Mouse (Mus musculus) liver, embryonic 11.5 days (tissue): ENCODE measurements around the gene Dand5. TPM values are rescaled to one million over a fixed set of nuclear protein-coding genes. Genes with fewer than 3 reads are reported as not detected.

ENCODE experiments used
- ATAC-seq: fragments of 200-750 bp; cut with Nextera tagmentation; replicated peaks from 2 replicates; pipeline ENCODE4 v1.8.0; 2017; ENCODE audit warnings: moderate number of reproducible peaks, mild to moderate bottlenecking, moderate TSS enrichment, moderate library complexity; ENCODE audit not compliant: low FRiP score
- DNase-seq: peaks from one replicate; pipeline ENCODE4 v3.0.0-alpha.2; 2017; ENCODE audit warnings: low spot score
- H3K27ac ChIP-seq: fragments of 300-500 bp; sonication (generic); 2 replicates; pipeline ENCODE4 v1.5.1; 2014; ENCODE audit warnings: mild to moderate bottlenecking, low read depth, low read length, control low read depth
- H3K27me3 ChIP-seq: fragments of 300-500 bp; sonication (generic); replicated peaks from 2 replicates; pipeline ENCODE4 v1.6.1; 2014; ENCODE audit warnings: low read length, mixed read lengths; ENCODE audit not compliant: control insufficient read depth, insufficient read depth
- H3K36me3 ChIP-seq: fragments of 300-500 bp; sonication (generic); 2 replicates; pipeline ENCODE4 v1.6.1; 2014; ENCODE audit warnings: mild to moderate bottlenecking, low read length, moderate library complexity, mixed read lengths; ENCODE audit not compliant: control insufficient read depth, insufficient read depth
- H3K4me1 ChIP-seq: fragments of 300-500 bp; sonication (generic); replicated peaks from 2 replicates; pipeline ENCODE4 v1.6.1; 2014; ENCODE audit warnings: low read length, mixed read lengths; ENCODE audit not compliant: control insufficient read depth, insufficient read depth
- H3K4me2 ChIP-seq: fragments of 300-500 bp; sonication (generic); 2 replicates; pipeline ENCODE4 v1.6.1; 2014; ENCODE audit warnings: mild to moderate bottlenecking, control low read depth, moderate library complexity
- H3K4me3 ChIP-seq: fragments of 300-500 bp; sonication (generic); 2 replicates; pipeline ENCODE4 v1.5.1; 2014; ENCODE audit warnings: low read depth, low read length, control low read depth
- H3K9ac ChIP-seq: fragments of 300-500 bp; sonication (generic); 2 replicates; pipeline ENCODE4 v1.6.1; 2014; ENCODE audit warnings: low read depth, low read length, control low read depth
- H3K9me3 ChIP-seq: fragments of 300-500 bp; sonication (generic); 2 replicates; pipeline ENCODE4 v1.6.1; 2016; ENCODE audit warnings: low read length, inconsistent platforms, mixed read lengths; ENCODE audit not compliant: control insufficient read depth
- whole genome bisulfite sequencing: fragments of 180-500 bp; shearing (Covaris S2); extraction: QIAGEN DNeasy Blood & Tissue Kit; methylation state at CpG from one replicate; pipeline ENCODE4 v1.1.7; 2014; 5-methylcytosine and 5-hydroxymethylcytosine counted together
- polyA plus RNA-seq: library from polyadenylated mRNA; unstranded; fragments of >200 nt; fragmentation: Nextera tagmentation; extraction: Ambion mirVana; gene quantifications from 2 replicates; pipeline ENCODE4 v1.2.1, GENCODE M21; 2014

Dand5 gene
- polyA plus RNA-seq, 1 experiment from 2014 or later: 4.5 TPM

- Histone ChIP-seq H3K9ac (no peak overlapping the region), H3K27ac (no peak overlapping the region), H3K27me3 (peaks cover 99% of the 10 kb centered on the region), H3K4me2 (no peak overlapping the region), H3K4me1 (peaks cover 6% of the 10 kb centered on the region; the same call in 1 of the 2 replicates), H3K36me3 (no peaks in the 10 kb centered on the region), H3K9me3 (no peaks in the 10 kb centered on the region), H3K4me3 (no peak overlapping the region)
- DNase-seq (no peak), ATAC-seq (no peak)
- 19% methylated on average over 11 of the region's 11 CpGs for WGBS
Measured at GRCm38 (mm10) chr8:84778638-84779380, 43.8 kb downstream of the Dand5 start.

- Histone ChIP-seq H3K9me3 (no peaks in the 10 kb centered on the region), H3K4me2 (no peak overlapping the region), H3K4me1 (peaks cover 6% of the 10 kb centered on the region; the same call in 1 of the 2 replicates), H3K4me3 (no peak overlapping the region), H3K27me3 (peaks cover 99% of the 10 kb centered on the region), H3K36me3 (no peaks in the 10 kb centered on the region), H3K9ac (no peak overlapping the region), H3K27ac (no peak overlapping the region)
- 37% methylated on average over 10 of the region's 10 CpGs for WGBS
- DNase-seq (no peak), ATAC-seq (no peak)
Measured at GRCm38 (mm10) chr8:84777899-84778637, 44.6 kb downstream of the Dand5 start.

DNA sequence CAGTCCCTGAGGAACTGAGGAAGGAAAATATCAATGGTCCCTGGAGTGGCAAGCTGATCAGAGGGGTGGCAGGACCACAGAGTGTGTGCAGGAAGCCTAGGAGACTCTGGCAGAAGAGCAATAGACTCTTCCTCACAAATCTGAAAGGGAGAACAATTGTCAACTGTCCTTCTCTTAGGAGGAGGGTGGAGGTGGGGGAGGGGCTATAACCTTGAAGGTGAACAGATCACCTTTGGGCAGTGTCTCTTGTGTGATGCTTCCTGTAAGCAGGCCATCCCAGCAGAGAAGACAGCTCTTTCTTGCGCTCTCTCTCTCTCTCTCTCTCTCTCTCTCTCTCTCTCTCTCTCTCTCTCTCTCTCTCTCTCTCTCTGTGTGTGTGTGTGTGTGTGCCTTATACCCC lies 46.1 kb downstream of the Dand5 start:
- no peaks in the 10 kb centered on the region for H3K9me3 ChIP-seq
- peaks cover 99% of the 10 kb centered on the region for H3K27me3 ChIP-seq
- no peak overlapping the region for H3K4me2 ChIP-seq
- H3K4me1 ChIP-seq: peaks cover 6% of the 10 kb centered on the region; the same call in 1 of the 2 replicates
- H3K36me3 ChIP-seq: no peaks in the 10 kb centered on the region
- DNase-seq (no peak), ATAC-seq (no peak)
- no peak overlapping the region for H3K4me3 ChIP-seq
- H3K9ac ChIP-seq: no peak overlapping the region
- 13% methylated on average over 1 of the region's 1 CpGs for WGBS
- no peak overlapping the region for H3K27ac ChIP-seq

GRCm38 (mm10) chr8:84775621-84776113 lies 47.0 kb downstream of the Dand5 start:
- Histone ChIP-seq H3K9ac (no peak overlapping the region), H3K4me1 (peaks cover 6% of the 10 kb centered on the region; the same call in 1 of the 2 replicates), H3K36me3 (no peaks in the 10 kb centered on the region), H3K27ac (no peak overlapping the region), H3K9me3 (no peaks in the 10 kb centered on the region), H3K4me2 (no peak overlapping the region), H3K27me3 (peaks cover 99% of the 10 kb centered on the region), H3K4me3 (no peak overlapping the region)
- 11% methylated on average over 7 of the region's 7 CpGs for WGBS
- ATAC-seq: no peak
- DNase-seq: no peak

DNA sequence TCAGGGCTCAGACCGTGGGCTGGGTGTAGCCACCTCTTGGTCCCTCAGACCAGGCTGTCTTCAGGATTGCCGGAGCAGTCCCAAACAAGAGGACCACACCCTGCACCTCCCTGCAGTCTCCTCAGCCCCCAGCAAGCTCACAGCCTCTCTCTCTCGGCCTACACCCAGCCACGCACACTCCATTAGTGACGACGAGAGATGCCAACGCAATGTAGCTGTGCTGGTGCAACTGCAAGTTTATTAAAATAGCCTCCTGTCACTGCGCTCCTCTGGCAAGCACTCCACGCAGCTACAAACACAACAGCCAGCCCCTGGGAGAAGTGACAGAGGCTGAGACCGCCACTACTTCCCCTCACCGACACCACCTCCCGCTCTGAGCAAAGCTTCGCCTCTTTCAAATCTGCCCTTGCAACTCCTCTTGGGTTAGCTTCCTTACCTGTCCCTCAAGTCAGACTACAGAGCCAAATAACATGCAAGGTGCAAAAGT lies 47.5 kb downstream of the Dand5 start:
- H3K27ac ChIP-seq: no peak overlapping the region
- H3K4me1 ChIP-seq: peaks cover 6% of the 10 kb centered on the region; the same call in 1 of the 2 replicates
- ATAC-seq: no peak
- no peak overlapping the region for H3K4me2 ChIP-seq
- 7% methylated on average over 13 of the region's 13 CpGs for WGBS
- DNase-seq: no peak
- H3K27me3 ChIP-seq: peaks cover 99% of the 10 kb centered on the region
- H3K9me3 ChIP-seq: no peaks in the 10 kb centered on the region
- no peaks in the 10 kb centered on the region for H3K36me3 ChIP-seq
- H3K9ac ChIP-seq: no peak overlapping the region
- H3K4me3 ChIP-seq: no peak overlapping the region

DNA sequence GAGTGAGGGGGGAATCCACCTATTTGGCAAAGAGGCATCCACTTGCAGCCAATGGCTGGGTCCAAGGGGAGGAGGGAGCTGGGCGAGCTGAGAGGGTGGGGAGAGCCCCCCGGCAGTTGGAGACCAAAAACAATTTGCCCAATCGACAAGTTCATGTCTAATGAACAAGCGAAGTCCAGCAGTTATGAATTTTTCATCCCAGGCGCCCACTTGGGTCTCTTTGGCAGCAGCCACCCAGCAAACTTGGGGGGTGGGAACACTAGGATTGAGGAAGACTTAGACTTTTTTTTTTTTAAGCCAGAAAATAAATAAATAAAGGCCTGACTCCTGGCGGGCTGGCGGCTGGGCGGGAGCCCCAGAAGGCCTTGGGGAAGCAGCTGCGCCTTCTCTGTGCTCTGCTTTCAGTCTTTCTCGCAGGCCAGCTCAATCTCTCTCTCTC lies 48.1 kb downstream of the Dand5 start:
- 11% methylated on average over 10 of the region's 10 CpGs for WGBS
- ATAC-seq: no peak
- Histone ChIP-seq H3K4me3 (no peak overlapping the region), H3K9ac (no peak overlapping the region), H3K27me3 (peaks cover 98% of the 10 kb centered on the region), H3K4me2 (no peak overlapping the region), H3K9me3 (no peaks in the 10 kb centered on the region), H3K4me1 (peaks cover 6% of the 10 kb centered on the region; the same call in 1 of the 2 replicates), H3K27ac (no peak overlapping the region), H3K36me3 (no peaks in the 10 kb centered on the region)
- DNase-seq: no peak

DNA sequence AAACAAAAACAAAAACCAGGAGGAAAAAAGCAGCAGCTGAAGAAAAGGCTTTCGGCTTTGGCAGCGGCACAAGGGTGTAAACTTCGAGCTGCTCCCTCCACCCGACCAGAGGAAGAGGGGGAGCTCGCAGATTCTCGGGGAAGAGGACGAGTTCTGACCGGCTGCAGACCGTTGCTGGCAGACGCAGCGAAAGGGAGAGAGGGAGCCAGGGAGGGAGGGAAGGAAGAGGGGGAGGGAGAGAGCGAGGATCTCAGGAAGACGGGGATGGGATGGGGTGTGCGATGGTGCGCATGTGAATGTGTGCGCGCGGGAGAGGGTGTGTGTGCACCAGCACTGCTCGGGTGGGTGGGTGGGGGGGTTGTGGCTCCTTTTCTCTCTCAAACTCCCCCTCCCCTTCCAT lies 48.8 kb downstream of the Dand5 start:
- Histone ChIP-seq H3K27me3 (peaks cover 96% of the 10 kb centered on the region), H3K4me1 (peaks cover 6% of the 10 kb centered on the region; the same call in 1 of the 2 replicates), H3K4me2 (peak overlapping the region; percentile 21), H3K4me3 (0 out of 2 replicates have a peak overlapping the region, but pooled peaks have one; percentile 12), H3K36me3 (no peaks in the 10 kb centered on the region), H3K9me3 (no peaks in the 10 kb centered on the region), H3K27ac (no peak overlapping the region), H3K9ac (no peak overlapping the region)
- WGBS: 0% methylated on average over 19 of the region's 19 CpGs
- no peak for ATAC-seq
- no peak for DNase-seq

DNA sequence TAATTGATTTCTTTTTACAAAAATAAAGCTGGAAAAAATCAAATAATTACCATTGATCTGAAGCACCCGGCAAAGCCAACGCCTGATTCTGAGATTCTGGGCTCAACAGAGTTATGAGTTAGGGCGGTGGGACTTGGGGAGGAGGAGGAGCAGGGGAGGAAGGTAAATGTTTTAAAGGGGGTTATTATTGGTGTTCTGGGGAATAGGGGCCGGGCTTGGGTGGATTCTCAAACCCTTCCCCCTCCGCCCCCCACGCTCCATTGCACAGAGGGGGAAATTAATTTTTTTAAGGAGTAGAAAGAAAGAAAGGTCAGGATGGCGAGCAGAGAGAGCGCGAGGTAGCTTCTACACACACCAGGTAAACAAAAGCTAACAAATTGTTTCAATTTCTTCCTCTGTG lies 49.3 kb downstream of the Dand5 start:
- no peak for ATAC-seq
- H3K4me3 ChIP-seq: no peak overlapping the region
- H3K27me3 ChIP-seq: peaks cover 95% of the 10 kb centered on the region
- no peak overlapping the region for H3K27ac ChIP-seq
- no peak overlapping the region for H3K9ac ChIP-seq
- peaks cover 6% of the 10 kb centered on the region; the same call in 1 of the 2 replicates for H3K4me1 ChIP-seq
- H3K4me2 ChIP-seq: no peak overlapping the region
- no peaks in the 10 kb centered on the region for H3K9me3 ChIP-seq
- no peaks in the 10 kb centered on the region for H3K36me3 ChIP-seq
- DNase-seq: no peak
- 4% methylated on average over 9 of the region's 9 CpGs for WGBS
